In the genomic region with DNA sequence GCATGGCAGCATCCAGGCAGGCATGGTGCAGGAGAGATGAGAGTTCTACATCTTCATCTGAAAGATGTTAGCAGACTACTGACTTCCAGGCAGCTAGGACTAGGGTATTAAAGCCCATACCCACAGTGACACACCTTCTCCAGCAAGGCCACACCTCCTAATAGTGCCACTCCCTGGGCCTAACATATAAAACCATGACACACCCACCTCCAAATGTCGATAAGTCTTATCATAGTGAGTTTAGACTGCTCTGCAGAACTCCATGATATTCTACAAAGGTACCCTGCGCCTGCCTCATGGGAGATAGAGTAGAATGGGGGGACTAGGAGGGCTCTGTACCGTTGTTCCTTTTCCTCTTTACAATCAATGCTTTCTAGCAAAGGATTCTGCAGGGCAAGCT, we compare ENCODE assay signal across 18 mouse cellular contexts. TPM values are rescaled to one million over a fixed set of nuclear protein-coding genes. Genes with fewer than 3 reads are reported as not detected.
DNase-seq lines count a peak whose midpoint lies in the region; ATAC-seq and TF ChIP-seq lines count a peak whose summit lies in the region.
"Had no signal": no experiment of that assay in that cellular context is flagged by ENCODE, and none has a peak within 500 bp of the region (broad histone marks: within the 10 kb centered on the region; RNA-seq: fewer than 3 reads in every experiment).

No protein-coding gene starts in this region.

- WGBS in stomach, embryonic 14.5 days: 82% methylated on average over 3 of the region's 3 CpGs
- WGBS in stomach, postnatal 0 days: 68% methylated on average over 3 of the region's 3 CpGs
- 75% methylated on average over 3 of the region's 3 CpGs for WGBS in intestine, embryonic 16.5 days
- WGBS in liver, embryonic 16.5 days (ENCODE audit: insufficient replicate concordance): 24% methylated on average over 3 of the region's 3 CpGs

- H3K27me3 ChIP-seq in stomach, embryonic 14.5 days (ENCODE audit: control insufficient read depth, insufficient read depth, low read length): no peaks in the 10 kb centered on the region
- no peaks in the 10 kb centered on the region for H3K27me3 ChIP-seq in stomach, postnatal 0 days (ENCODE audit: control insufficient read depth, insufficient read depth, low read length)
- H3K27me3 ChIP-seq in intestine, embryonic 16.5 days (replicated peaks; ENCODE audit: control insufficient read depth, insufficient read depth, low read length): no peaks in the 10 kb centered on the region
- H3K27me3 ChIP-seq in liver, embryonic 16.5 days (ENCODE audit: control insufficient read depth, insufficient read depth, low read depth, low read length): no peaks in the 10 kb centered on the region
- H3K27me3 ChIP-seq: midbrain, embryonic 15.5 days had no signal

- ATAC-seq in stomach, embryonic 14.5 days (ENCODE audit: insufficient number of reproducible peaks, insufficient read depth, low FRiP score, low read depth): peak; percentile 83; the same call in 1 of the 2 replicates
- no peak for ATAC-seq in stomach, postnatal 0 days (ENCODE audit: low FRiP score, low TSS enrichment)
- peak; percentile 71 for ATAC-seq in intestine, embryonic 16.5 days
- peak; percentile 96 for ATAC-seq in liver, embryonic 16.5 days (ENCODE audit: low read depth)
- ATAC-seq: forebrain, postnatal 0 days; inflammation-experienced regulatory T-cells, adult 6 months; midbrain, embryonic 15.5 days had no signal

- no peaks in the 10 kb centered on the region for H3K36me3 ChIP-seq in stomach, embryonic 14.5 days (ENCODE audit: control insufficient read depth, insufficient read depth, low read length)
- H3K36me3 ChIP-seq in stomach, postnatal 0 days (ENCODE audit: control insufficient read depth, insufficient read depth, low read length): no peaks in the 10 kb centered on the region
- H3K36me3 ChIP-seq in intestine, embryonic 16.5 days (ENCODE audit: control insufficient read depth, insufficient read depth, low read length): no peaks in the 10 kb centered on the region
- no peaks in the 10 kb centered on the region for H3K36me3 ChIP-seq in liver, embryonic 16.5 days (ENCODE audit: control insufficient read depth, insufficient read depth)
- H3K36me3 ChIP-seq: midbrain, embryonic 15.5 days had no signal

- H3K9me3 ChIP-seq in stomach, embryonic 14.5 days (ENCODE audit: control insufficient read depth, low read depth, low read length): no peaks in the 10 kb centered on the region
- H3K9me3 ChIP-seq in stomach, postnatal 0 days (ENCODE audit: control insufficient read depth, low read length): no peaks in the 10 kb centered on the region
- no peaks in the 10 kb centered on the region for H3K9me3 ChIP-seq in intestine, embryonic 16.5 days (ENCODE audit: control insufficient read depth, low read length)
- H3K9me3 ChIP-seq in liver, embryonic 16.5 days (replicated peaks; ENCODE audit: control insufficient read depth, low read length): no peaks in the 10 kb centered on the region
- H3K9me3 ChIP-seq: limb, embryonic 10.5 days; midbrain, embryonic 15.5 days had no signal

- H3K27ac ChIP-seq in stomach, embryonic 14.5 days (ENCODE audit: low read length): no peak overlapping the region
- no peak overlapping the region for H3K27ac ChIP-seq in stomach, postnatal 0 days (replicated peaks)
- H3K27ac ChIP-seq in intestine, embryonic 16.5 days (ENCODE audit: low read length): no peak overlapping the region; the same call in 1 of the 2 replicates
- H3K27ac ChIP-seq in liver, embryonic 16.5 days (ENCODE audit: low read length): peak overlapping the region; percentile 71
- H3K27ac ChIP-seq: heart, adult 2 months; limb, embryonic 10.5 days; macrophage; midbrain, embryonic 15.5 days had no signal

- DNase-seq in stomach, postnatal 0 days (ENCODE audit: low spot score): no peak
- DNase-seq in urinary bladder, adult 18-20 months (ENCODE audit: low spot score in 2 of 2): no peak
- no peak for DNase-seq in gastrocnemius, postnatal 25 days
- DNase-seq in right cerebral cortex, adult 18-20 months: no peak
- DNase-seq: B cell, adult 2 months; cerebellum, postnatal 36 days; forebrain, postnatal 0 days; gastrocnemius, postnatal 10 days; heart, adult 2 months; lung, adult 2 months; thymus, postnatal 4 days had no signal

- H3K4me3 ChIP-seq in stomach, embryonic 14.5 days (ENCODE audit: low read depth, low read length): no peak overlapping the region
- no peak overlapping the region for H3K4me3 ChIP-seq in stomach, postnatal 0 days (ENCODE audit: low read depth, low read length)
- no peak overlapping the region for H3K4me3 ChIP-seq in intestine, embryonic 16.5 days (ENCODE audit: low read length)
- H3K4me3 ChIP-seq in liver, embryonic 16.5 days (ENCODE audit: low read depth, low read length): no peak overlapping the region
- H3K4me3 ChIP-seq: heart, adult 2 months; limb, embryonic 10.5 days; midbrain, embryonic 15.5 days had no signal

- TF ChIP-seq CTCF in stomach, postnatal 0 days (IDR thresholded peaks at IDR 0.05; ENCODE audit: low read depth): no peak

- no peak overlapping the region for H3K4me2 ChIP-seq in stomach, embryonic 14.5 days (replicated peaks; ENCODE audit: low read depth, low read length)
- H3K4me2 ChIP-seq in stomach, postnatal 0 days (replicated peaks; ENCODE audit: low read depth): no peak overlapping the region
- no peak overlapping the region for H3K4me2 ChIP-seq in intestine, embryonic 16.5 days (ENCODE audit: low read depth, low read length)
- peak overlapping the region; percentile 50 for H3K4me2 ChIP-seq in liver, embryonic 16.5 days (ENCODE audit: low read depth, low read length)
- H3K4me2 ChIP-seq: midbrain, embryonic 15.5 days had no signal

- H3K9ac ChIP-seq in stomach, embryonic 14.5 days (replicated peaks; ENCODE audit: low read depth, low read length): no peak overlapping the region
- H3K9ac ChIP-seq in stomach, postnatal 0 days (ENCODE audit: low read length): no peak overlapping the region
- no peak overlapping the region for H3K9ac ChIP-seq in intestine, embryonic 16.5 days (ENCODE audit: low read depth, low read length)
- no peak overlapping the region for H3K9ac ChIP-seq in liver, embryonic 16.5 days (ENCODE audit: low read depth, low read length)
- H3K9ac ChIP-seq: forebrain, postnatal 0 days; midbrain, embryonic 15.5 days had no signal

- TF ChIP-seq EP300 in stomach, postnatal 0 days (optimal IDR thresholded peaks at IDR 0.05): no peak

- 0 out of 2 replicates have a peak, but pooled peaks cover 4% of the 10 kb centered on the region for H3K4me1 ChIP-seq in stomach, embryonic 14.5 days (ENCODE audit: control insufficient read depth, insufficient read depth, low read length)
- no peaks in the 10 kb centered on the region for H3K4me1 ChIP-seq in stomach, postnatal 0 days (replicated peaks; ENCODE audit: control insufficient read depth, insufficient read depth)
- H3K4me1 ChIP-seq in intestine, embryonic 16.5 days (ENCODE audit: control insufficient read depth, insufficient read depth, low read length): peaks cover 14% of the 10 kb centered on the region
- H3K4me1 ChIP-seq in liver, embryonic 16.5 days (ENCODE audit: control insufficient read depth, low read depth, low read length): peaks cover 36% of the 10 kb centered on the region
- H3K4me1 ChIP-seq: midbrain, embryonic 15.5 days had no signal

RNA-seq across cellular contexts. Expression of gene Arid2, which starts 55.6 kb away (rescaled TPM):
- 29.6 and 31.2 TPM in 2 replicates for polyA plus RNA-seq in stomach, embryonic 14.5 days (2014; fragmentation: Nextera tagmentation; extraction: Ambion mirVana)
- polyA plus RNA-seq in stomach, postnatal 0 days (2015; fragmentation: Nextera tagmentation; extraction: Ambion mirVana): 7.3 and 8.3 TPM in 2 replicates
- 12.4 and 12.6 TPM in 2 replicates for polyA plus RNA-seq in intestine, embryonic 16.5 days (2015; fragmentation: Nextera tagmentation; extraction: Ambion mirVana)
- polyA plus RNA-seq in liver, embryonic 16.5 days (2015; fragmentation: Nextera tagmentation; extraction: Ambion mirVana): 7.4 and 7.9 TPM in 2 replicates
- 10 to 100 TPM; 11.8 to 13.0 TPM for total RNA-seq in gastrocnemius, postnatal 25 days (2021)
